Mouse (Mus musculus) embryo, embryonic 9.5 days (tissue): ENCODE data around the gene Ptges3l.
A peak's percentile ranks its signal among the peaks of the same experiment; 100 is the strongest.
"Not testable (repeated sequence)": the region's sequence is repeated elsewhere in the genome, so short reads cannot be mapped to it uniquely, and the experiment has no call there.

Source experiments
- DNase-seq: peaks from one replicate; pipeline ENCODE4 v3.0.0-alpha.2; 2017; ENCODE audit errors: extremely low spot score

The Ptges3l gene

DNA sequence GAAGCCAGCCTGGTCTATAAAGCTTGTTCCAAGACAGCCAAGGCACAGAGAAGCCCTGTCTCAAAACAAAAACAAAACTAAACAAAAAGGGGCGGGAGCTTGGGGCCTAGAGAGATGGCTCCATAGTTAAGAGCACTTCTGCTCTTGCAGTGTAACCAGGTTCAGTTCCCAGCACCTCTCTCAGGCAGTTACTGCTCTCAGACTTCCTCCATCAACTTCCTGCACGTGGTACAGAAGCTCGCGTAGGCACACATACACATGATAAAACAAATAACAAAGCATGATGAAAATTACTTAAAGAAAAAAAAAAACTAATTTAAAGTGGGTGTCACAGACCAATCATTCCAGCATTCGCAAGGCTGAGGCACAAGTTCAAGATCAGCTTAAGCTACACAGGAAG, 5.0 kb downstream of the Ptges3l start:
- no peak for DNase-seq

- DNase-seq, result no peak
These were observed 5.5 kb downstream of the Ptges3l start for GRCm38 (mm10) chr11:101419610-101420009.

- no peak for DNase-seq
These were observed 6.1 kb downstream of the Ptges3l start for GRCm38 (mm10) chr11:101418991-101419390.

- DNase-seq, result peak; percentile 89
These were observed 7.9 kb downstream of the Ptges3l start, which contains the start of gene Aarsd1 for GRCm38 (mm10) chr11:101417101-101417855. Gene Aarsd1 (minus strand): TSS chr11:101417615.

DNA sequence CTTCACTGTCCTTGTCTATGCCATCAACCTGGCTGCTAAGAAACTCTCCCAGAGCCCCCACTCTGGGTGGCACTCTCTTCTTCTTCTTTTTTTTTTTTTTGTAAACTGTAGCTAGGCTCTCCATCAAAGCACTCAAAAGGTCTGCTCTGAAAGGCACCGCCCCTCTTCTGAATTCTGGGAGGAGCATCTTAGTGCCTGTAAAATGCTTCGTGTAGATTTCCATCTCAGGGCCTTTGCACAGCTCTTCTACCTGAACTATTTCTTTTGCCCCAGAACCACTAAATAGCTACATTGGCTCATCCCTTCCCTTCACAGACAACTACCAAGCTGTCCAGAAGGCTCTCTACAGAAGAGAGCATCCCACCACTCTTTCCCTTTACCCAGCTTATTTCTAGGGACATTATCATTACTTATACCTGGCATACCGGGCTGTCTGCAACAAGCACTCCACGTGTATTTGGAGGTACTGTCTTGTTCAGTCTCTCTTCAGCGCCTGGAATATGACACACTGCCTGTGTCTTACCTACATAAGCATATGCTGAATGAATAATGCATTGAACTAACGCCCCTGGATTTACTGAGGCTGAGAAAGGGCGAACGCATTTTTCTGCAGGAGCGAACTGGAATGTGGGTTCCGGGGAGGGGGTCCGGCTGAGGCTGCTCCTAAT, 8.6 kb downstream of the Ptges3l start:
- no peak for DNase-seq

- DNase-seq, result no peak
These were observed 9.8 kb downstream of the Ptges3l start for GRCm38 (mm10) chr11:101415306-101415705.

GRCm38 (mm10) chr11:101395110-101395509, 30.0 kb downstream of the Ptges3l start:
- DNase-seq, result peak; percentile 74

GRCm38 (mm10) chr11:101381817-101382216, 43.3 kb downstream of the Ptges3l start:
- DNase-seq, result peak; percentile 24

- no peak for DNase-seq
These were observed 46.2 kb downstream of the Ptges3l start for GRCm38 (mm10) chr11:101378926-101379325.

- DNase-seq, result not testable (repeated sequence)
These were observed 46.9 kb downstream of the Ptges3l start for GRCm38 (mm10) chr11:101378196-101378595.

- DNase-seq, result no peak
These were observed 50.7 kb downstream of the Ptges3l start for GRCm38 (mm10) chr11:101374421-101374938.

DNA sequence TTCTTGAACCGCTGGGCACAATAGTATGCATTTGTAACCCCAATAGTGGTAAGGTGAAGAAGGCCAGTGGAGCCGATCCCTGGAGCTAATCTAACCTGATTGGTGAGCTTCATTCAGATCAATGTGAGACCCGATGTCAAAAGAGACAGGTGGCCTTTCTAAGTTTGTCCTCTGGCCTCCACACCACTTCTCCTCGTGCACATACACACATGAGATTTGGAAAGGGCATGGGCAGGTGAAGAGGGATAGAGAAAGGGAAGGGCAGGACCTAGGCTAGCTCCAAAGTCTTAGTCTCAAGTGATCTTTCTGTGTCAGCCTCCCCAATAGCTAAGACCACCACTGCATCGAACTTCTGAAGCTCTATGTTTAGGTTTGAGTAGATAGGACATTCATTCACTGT, 55.0 kb downstream of the Ptges3l start:
- DNase-seq, result no peak
